ENCODE assay signal across 20 mouse cellular contexts in genomic region chr3:136736773-136737298, GRCm38 (mm10).
DNase-seq lines count a peak whose midpoint lies in the region; ATAC-seq and TF ChIP-seq lines count a peak whose summit lies in the region.
"Had no signal": no experiment of that assay in that cellular context is flagged by ENCODE, and none has a peak within 500 bp of the region (broad histone marks: within the 10 kb centered on the region; RNA-seq: fewer than 3 reads in every experiment).

No protein-coding gene starts in this region.

- no peak overlapping the region for H3K4me2 ChIP-seq in lung, postnatal 0 days (replicated peaks; ENCODE audit: low read depth, low read length)
- H3K4me2 ChIP-seq in liver, embryonic 13.5 days: no peak overlapping the region
- H3K4me2 ChIP-seq: forebrain, embryonic 13.5 days; heart, embryonic 11.5 days; heart, embryonic 15.5 days; hindbrain, embryonic 15.5 days had no signal

- H3K27ac ChIP-seq in lung, postnatal 0 days (ENCODE audit: low read length): 0 out of 2 replicates have a peak overlapping the region, but pooled peaks have one; percentile 14
- no peak overlapping the region for H3K27ac ChIP-seq in liver, embryonic 13.5 days
- H3K27ac ChIP-seq: embryonic facial prominence, embryonic 10.5 days; forebrain, embryonic 13.5 days; heart, adult 2 months; heart, embryonic 15.5 days; hindbrain, embryonic 10.5 days; hindbrain, embryonic 15.5 days had no signal

- no peak for DNase-seq in lung, postnatal 0 days (ENCODE audit: low spot score)
- DNase-seq in lung, postnatal 10 days: no peak
- no peak for DNase-seq in liver, embryonic 13.5 days
- DNase-seq in ovary, postnatal 10 days (ENCODE audit: low spot score): no peak
- no peak for DNase-seq in heart, postnatal 10 days
- DNase-seq: adrenal gland, postnatal 10 days; cerebellum, adult 11 months; cerebellum, adult 8-10 months; cerebellum, postnatal 25 days; forebrain, postnatal 0 days; gastrocnemius, postnatal 14 days; heart, adult 2 months had no signal

- ATAC-seq in lung, postnatal 0 days: no peak
- 0 out of 2 replicates have a peak, but pooled peaks have one; percentile 41 for ATAC-seq in liver, embryonic 13.5 days (ENCODE audit: low read depth)
- ATAC-seq in megakaryocyte progenitor cell, adult 5-6 weeks (replicated peaks; ENCODE audit: poor library complexity): peak; percentile 72
- ATAC-seq: forebrain, embryonic 13.5 days; forebrain, postnatal 0 days had no signal

- H3K36me3 ChIP-seq in lung, postnatal 0 days (ENCODE audit: insufficient read depth, low read length): no peaks in the 10 kb centered on the region
- H3K36me3 ChIP-seq in liver, embryonic 13.5 days: no peaks in the 10 kb centered on the region
- H3K36me3 ChIP-seq: embryonic facial prominence, embryonic 10.5 days; heart, embryonic 15.5 days; hindbrain, embryonic 10.5 days; hindbrain, embryonic 15.5 days had no signal

- no peak for TF ChIP-seq CTCF in lung, postnatal 0 days (IDR thresholded peaks at IDR 0.05)

- 61% methylated on average over 7 of the region's 7 CpGs for WGBS in lung, postnatal 0 days
- WGBS in liver, embryonic 13.5 days (ENCODE audit: insufficient replicate concordance): 33% methylated on average over 7 of the region's 7 CpGs

- H3K9ac ChIP-seq in lung, postnatal 0 days (replicated peaks; ENCODE audit: low read depth): no peak overlapping the region
- H3K9ac ChIP-seq in liver, embryonic 13.5 days: no peak overlapping the region
- H3K9ac ChIP-seq: forebrain, embryonic 13.5 days; forebrain, postnatal 0 days; heart, embryonic 15.5 days; hindbrain, embryonic 15.5 days had no signal

- no peaks in the 10 kb centered on the region for H3K27me3 ChIP-seq in lung, postnatal 0 days (replicated peaks; ENCODE audit: insufficient read depth, low read length)
- no peaks in the 10 kb centered on the region for H3K27me3 ChIP-seq in liver, embryonic 13.5 days
- H3K27me3 ChIP-seq: CH12.LX; forebrain, embryonic 13.5 days; heart, embryonic 15.5 days; hindbrain, embryonic 15.5 days had no signal

- no peak overlapping the region for H3K4me3 ChIP-seq in lung, postnatal 0 days (ENCODE audit: low read depth, low read length)
- H3K4me3 ChIP-seq in liver, embryonic 13.5 days (replicated peaks): no peak overlapping the region
- H3K4me3 ChIP-seq: embryonic facial prominence, embryonic 10.5 days; forebrain, embryonic 13.5 days; heart, adult 2 months; heart, embryonic 15.5 days; hindbrain, embryonic 10.5 days; hindbrain, embryonic 15.5 days had no signal

- intact Hi-C loops in heart, postnatal 10 days (cut with DNase I): no loop called here

- no peaks in the 10 kb centered on the region for H3K9me3 ChIP-seq in lung, postnatal 0 days (ENCODE audit: low read length)
- H3K9me3 ChIP-seq in liver, embryonic 13.5 days (replicated peaks): no peaks in the 10 kb centered on the region
- H3K9me3 ChIP-seq: embryonic facial prominence, embryonic 10.5 days; forebrain, embryonic 13.5 days; heart, embryonic 15.5 days; hindbrain, embryonic 10.5 days; hindbrain, embryonic 15.5 days had no signal

- TF ChIP-seq EP300 in lung, postnatal 0 days (IDR thresholded peaks at IDR 0.05): no peak

- H3K4me1 ChIP-seq in lung, postnatal 0 days (ENCODE audit: insufficient read depth, low read depth, low read length): peaks cover 7% of the 10 kb centered on the region
- H3K4me1 ChIP-seq in liver, embryonic 13.5 days (replicated peaks): peaks cover 5% of the 10 kb centered on the region
